Mouse (Mus musculus) lung, postnatal 4 days (tissue): ENCODE results near the gene Pax6.

ENCODE experiments used
- DNase-seq, 2 experiments: peaks; one replicate each; pipeline ENCODE4 v3.0.0; 2021

Gene Pax6

DNA sequence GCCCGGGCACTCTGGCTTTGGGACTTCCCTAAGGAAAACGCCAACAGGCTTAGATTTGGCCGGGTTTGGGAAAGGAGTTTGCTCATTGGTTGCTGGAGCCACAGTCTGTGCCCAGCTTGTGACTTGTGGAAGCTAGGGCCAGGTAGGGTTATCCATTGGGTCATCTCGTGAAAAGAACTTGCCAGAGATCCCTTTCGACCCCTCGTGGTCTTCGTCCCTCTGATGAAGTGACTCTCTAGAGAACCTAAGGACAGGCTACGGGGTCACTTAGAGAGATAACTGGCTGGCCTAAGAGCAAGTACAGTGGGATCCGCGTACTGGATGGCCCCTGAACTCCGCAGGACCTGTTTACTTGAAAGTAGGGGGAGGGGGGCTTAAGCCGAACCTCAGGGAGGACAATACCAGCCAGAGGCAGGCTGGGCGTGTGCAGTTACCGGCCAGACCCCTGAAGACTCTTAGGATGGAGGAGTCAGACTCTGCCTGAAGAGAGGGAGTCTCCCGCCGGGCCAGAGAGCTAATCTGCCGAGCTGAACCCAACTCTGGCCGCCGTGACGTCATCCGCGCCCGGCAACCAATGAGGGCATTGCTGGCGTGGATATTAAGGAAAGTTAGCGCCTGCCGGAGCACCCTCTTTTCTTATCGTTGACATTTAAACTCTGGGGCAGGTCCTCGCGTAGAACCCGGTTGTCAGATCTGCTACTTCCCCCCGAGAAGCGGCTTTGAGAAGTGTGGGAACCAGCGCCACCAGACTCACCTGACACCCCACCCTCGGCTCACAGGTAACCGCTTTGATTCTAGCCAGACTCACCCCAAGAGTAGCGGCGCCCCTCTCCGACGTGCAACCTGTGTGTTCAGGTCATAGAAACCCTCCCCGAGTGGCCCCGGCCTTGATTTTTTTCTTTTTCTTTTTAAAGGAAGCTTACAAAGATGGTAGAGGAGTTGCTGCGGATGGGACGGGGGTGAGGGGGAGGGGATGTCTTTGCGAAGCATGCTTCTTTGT lies at the start of gene Pax6:
Pax6 (plus strand) TSS at position 630 of the 1,000 bp plus-strand sequence.
- no peak for DNase-seq

DNA sequence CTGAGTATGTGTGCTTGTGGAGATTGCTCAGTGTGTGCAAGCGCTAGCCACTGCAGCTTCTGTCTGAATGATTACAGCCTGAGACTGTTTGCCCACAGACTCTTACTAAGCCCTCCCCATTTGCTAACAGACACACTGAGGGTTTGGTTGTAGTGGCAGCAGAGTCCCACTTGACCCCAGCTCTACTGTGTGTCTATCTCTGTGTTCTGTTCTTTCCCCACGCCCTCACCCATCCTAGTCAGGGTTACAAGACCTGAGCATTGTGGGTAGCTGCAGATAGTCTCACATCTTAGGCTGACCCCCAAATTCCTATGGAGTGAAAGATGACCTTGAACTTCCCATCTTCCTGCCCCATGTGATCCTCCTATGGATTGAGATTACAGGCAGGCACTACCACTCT lies 19.8 kb upstream of the Pax6 start:
- DNase-seq, result no peak

DNA sequence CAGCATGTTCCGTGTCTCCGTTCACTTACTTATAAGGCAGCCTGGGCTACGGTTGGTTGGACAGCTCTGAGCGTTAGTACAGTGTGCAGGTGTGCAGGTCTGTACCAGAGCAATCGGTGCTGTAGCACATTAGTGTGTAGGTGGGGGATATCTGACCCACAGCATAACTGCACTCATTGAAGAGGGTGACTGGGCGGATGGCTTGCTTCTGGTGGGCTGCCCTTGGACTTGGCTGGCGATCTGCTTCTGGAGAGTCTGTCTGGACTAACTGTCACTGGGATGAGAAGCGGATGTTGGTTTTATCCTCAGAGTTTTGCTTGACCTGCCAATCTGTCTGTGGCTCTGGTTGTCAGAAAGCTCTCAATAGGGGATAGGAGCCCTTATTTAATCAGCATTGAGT lies 12.2 kb upstream of the Pax6 start:
- no peak for DNase-seq

DNA sequence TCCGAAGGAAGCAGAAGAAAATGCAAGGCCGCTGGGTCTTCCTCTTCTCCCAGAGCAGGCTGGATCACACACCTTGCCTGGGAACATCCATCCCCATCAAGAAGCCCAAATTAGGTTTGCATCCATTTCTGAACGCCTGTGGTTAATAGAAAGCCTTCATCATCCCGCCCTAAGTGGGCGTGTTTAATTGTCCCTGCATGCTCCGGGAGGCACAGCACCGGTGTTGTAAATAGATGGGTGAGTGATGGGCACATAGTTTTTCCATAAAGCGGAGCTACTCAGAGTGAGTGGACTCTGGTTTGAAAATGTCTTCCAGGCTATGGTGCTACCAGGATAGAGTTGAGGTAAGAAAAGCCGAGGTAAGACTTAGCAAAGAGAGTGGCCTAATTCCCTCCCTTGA lies 9.3 kb upstream of the Pax6 start:
- no peak for DNase-seq

DNA sequence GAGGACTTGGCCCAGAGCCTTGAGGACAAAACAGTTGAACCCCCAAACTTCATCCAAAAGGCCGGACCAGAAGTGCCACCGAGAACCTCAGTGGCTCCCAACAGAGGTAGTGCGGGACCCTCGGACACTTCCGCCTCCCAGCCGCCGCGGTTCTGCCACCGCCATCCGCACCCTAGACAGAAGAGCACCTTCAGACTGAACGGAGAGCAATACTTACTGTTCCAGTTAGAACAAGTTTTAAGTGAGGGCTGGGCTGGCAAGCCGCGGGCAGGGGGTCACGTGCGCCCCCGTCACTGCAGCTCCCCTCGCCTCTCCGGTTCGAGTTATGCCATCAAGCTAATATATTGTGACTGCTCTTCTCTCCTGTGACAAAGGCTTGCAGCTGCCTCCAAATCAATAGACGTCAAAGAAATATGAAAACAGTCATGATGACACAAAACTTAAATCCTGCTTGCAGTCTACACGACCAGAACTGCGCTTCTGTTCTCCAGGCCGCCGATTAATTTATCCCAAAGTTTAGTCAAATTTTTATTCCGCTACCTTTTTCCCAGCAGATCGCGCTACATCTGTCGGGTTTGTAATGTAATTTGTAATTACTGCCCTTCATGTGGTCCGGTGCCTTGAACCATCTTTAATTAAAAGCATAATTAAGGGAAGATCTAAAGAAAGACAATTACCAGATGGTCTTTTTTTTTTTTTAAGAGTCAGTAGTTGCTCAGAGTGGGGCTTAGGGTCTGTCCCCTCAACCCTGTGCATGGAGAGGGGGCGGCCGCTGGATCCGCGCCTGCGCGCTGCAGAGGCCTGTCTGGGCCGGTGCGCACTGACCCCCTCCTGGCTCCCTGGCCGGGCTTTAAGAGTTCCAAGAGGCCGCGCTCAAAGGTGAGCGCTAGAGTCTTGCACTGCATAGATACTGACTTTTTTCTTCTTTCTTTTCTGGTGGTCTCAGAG lies 8.5 kb upstream of the Pax6 start:
- no peak for DNase-seq

DNA sequence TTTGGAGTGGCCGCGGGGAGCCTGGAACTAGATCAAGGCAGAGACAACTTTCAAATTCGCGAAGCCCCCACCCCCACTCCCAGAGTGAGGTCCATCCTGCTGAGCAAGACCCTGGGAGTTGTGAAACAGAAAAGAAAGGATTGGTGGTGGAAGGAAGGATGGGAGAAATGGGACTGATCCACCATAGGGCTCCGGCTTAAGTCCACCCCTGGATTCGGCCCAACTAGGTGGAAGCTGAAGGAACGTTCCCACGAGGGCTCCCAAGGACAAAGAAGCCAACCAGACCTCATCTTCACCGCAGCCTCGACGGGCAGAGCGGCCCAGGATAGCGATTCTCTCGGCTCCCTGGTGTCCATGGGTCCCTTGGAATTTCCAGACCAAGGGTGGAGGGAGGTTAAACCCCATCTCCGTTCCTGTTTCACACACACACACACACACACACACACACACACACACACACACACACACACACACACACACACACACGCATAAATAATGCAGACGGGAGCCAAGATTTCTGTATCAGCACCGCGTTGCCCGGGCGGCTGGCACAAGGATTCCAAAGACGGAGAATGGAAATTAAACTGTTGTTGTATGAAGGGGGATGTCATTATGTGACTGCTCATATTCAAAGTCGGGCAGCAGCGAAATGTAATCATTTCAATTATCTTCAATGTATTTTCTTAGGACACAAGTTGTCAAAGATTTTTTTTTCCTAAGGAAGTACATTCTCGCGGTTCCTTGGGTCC lies 7.7 kb upstream of the Pax6 start:
- no peak for DNase-seq

DNA sequence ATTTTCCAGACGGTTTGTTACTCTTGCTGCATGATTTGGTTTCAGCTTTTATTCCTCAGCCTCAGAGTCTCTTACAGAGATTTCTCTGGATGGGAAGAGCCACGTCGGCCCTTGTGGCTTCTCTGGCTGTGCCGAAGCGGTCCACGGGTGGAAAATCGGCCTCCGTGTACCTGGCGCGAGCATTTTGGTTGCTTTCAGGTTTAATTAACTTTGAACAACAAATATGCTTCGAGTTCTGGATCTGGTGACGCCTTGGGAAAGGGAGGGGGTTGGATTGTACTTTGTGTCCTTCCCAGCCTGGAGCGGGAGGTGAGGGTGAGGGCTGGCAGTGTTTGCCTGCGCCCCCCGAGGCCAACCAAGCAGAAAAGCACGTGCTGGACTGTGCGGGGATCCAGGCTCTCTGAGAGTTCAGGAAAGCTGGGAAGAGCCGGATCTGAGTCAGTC lies 7.1 kb upstream of the Pax6 start:
- no peak for DNase-seq

DNA sequence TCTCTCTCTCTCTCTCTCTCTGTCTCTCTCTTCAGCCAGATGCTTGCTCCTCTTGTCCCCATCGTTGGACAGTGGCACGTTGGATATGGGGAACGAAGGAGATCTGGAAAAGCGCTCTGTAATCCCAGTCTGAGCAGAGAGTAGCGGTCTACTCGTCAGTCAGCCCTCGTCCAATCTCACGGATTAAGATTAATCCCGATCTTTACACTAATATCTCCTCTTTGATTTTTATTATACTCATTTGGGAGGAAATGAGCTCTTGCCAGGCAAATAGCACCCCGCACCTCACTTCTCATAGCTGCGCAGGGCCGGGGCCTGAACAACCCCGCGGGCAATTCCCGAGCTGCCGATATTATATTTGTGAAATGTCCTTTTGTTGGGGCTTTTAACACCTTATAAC lies 6.6 kb upstream of the Pax6 start:
- no peak for DNase-seq

DNA sequence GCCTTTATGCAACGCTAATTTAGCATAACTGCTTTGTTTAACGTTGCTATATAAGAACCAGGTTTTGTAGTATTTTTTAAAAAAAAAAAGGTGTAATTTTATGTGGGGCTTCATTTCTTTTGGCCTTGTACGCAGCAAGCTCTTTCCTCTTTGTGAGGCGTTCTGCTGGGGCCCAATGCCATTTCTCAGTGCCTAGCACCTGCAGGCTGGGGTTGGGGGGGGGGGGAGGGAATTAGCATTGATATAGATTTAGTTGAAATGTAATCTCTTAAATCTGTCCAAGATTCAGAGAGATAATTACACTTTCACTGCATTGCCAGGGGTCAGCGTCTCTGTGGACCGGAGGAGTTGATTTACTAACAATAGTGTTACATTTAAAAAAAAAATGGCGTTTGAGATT lies 6.1 kb upstream of the Pax6 start:
- no peak for DNase-seq

DNA sequence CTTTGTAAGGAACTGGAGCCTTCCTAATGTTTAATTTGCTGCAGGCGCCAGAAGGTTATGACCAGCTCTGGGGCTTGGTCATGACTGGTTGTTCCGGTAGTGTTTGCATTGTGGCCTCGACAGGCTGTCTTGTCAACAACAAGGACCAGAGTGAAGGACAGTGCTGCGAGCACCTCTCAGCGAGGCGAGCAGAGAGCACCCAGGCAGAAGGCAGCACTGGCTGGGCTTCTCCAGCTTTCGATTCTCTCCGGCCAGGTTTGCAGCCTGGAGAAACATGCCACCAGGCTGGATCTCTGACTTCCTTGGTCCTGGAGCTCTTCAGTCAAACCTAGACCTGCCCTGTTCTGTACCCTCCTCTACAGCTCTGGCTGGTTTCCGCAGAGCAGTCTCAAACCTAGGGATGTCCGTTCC lies 5.6 kb upstream of the Pax6 start:
- no peak for DNase-seq

DNA sequence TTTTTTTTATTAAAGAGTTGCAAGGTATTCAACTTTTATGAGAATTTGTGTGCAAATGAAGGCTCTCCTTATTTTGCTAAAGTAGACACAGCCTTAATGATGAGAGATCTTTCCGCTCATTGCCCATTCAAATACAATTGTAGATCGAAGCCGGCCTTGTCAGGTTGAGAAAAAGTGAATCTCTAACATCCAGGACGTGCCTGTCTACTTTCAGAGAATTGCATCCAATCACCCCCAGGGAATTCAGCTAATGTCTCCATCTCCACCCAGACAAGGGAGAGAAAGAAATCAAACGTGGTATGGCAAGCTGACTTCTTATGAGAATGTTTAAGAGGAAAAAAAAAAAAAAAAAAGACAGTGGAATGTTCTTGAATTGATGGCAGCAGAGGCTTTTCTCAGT lies 3.7 kb upstream of the Pax6 start:
- DNase-seq, result no peak

DNA sequence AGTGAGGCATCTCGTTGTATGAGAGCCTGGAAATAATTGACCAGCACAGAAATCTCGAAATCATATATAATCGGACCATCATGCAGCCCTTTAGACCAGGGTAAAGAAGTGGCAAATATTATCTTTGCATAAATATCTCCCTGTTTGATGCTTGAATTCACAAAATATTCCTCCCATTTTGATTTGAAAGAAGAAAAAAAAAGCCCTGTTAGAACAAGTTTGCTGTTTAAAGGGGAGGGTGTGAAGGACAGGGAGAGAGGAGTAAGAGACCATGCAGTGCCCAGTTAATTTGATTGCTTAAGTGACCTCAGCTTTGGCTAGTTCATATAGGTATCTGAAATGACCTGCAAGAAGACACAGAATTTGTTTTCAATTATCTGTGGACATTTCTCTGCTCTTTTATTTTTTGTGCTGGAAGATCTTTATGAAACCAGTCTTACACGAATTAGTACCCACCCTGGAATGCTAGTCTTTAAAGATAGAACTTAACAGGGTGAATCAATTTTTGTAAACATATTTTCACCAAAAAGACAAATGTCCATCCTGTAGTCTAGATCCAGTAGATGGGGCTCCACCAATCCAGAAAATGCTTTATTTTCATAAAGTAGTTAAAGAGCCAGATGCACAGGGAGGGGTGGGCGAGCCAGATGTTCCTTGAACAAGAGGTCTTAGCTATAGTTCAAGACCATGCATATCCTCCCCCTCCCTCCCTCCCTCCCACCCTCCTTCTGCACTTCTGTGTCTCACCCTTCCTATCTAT lies 3.0 kb upstream of the Pax6 start:
- DNase-seq, result no peak

DNA sequence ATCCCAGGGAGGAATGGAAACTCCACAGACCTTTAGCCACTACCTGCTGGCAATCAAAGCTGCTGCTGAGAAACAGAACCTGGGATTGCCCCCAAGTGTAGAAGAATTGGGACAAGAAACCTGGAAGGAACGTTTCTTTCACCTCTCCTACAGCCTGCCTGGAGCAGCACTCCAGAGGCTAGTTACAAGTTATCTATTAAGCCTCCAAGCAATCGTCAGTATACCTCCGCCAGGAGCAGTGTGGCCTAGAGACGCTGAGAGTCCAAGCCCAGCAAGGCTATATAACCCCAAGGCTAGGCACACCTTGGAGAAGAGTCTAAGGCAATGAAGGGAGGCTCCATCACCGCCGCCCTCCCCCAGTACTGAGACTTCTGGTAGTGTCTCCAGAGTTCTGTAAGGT lies 2.4 kb upstream of the Pax6 start:
- no peak for DNase-seq

DNA sequence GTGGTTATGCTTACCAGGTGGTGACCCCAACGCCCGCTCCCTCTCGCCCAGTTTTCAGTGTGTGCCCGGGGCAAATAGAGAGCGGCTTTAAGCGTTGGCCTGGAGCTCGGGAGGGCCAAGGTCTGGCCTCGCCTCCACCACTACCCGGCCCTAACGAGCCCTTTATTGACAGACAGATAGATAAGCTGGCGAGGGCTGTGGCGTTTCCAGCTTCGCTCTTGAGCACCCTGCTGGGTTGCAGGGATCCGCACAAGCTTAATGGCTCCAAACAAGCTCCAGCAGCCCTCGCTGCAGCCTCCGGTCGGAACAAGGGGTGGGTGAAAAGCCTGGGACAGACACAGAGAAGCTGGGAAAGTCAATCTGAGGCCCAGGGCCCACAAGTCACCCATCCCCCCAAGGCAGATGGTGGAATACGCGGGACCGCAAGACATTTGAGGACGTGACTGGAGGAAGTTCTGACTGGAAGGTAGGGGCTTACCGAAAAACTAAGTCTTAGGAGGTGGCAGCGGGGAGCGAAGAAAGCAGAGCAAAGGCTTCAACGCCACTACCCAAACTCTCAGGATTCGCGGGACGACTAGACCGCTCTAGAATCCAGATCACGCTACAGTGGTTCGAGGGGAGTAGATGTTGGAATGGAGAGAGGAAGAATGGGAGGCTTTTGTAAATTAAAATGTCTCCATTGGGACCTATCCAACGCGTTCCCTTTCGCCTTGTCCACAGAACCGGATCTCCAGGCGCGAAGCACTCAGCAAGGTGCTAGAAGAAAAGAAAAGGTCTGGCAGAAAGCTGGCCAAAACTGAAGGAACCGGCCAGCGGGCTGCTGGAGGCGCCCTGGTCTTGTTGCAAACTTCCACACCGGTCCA lies 1.7 kb upstream of the Pax6 start:
- no peak for DNase-seq

DNA sequence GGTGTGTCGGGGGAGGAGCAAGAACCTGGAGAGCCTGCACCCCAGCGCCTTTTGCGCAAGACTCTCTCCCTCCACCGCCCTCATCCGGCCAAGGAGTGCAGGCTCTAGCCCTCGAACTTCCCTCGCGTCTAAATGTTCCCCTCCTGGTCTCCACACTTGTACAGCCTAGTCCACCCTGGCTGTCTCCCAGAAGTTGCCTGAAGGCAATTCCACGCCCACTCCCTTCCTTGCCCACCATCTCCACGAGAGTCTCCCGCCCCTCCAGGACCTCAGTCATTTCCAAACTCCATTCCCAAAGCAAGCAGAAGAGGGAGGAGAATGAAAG lies 1.1 kb upstream of the Pax6 start:
- DNase-seq, result peak in 1 of 2 experiments; percentile 41

DNA sequence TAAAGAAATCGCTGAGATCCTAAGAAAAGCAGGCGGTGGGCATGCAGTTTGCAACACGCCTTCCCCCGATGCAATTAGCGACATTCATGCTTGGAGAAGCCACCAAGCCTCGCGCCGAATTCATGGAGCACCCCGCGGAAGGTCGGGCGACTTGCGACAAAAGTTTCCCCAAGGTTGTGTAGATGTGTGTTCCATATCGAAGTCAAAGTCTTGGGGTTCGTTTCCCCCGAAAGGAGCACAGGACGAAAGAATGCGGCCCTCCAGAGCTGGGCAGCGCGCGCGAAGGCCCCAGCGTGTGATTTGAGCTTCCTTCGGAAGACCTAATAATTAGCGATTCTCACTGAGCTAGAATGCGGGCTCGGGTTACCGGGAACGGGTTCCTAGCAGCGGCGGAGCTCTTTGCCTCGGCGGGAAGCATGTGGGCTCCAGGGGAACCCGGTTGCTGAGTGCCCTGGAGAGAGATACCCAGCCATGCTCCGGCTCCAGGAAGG lies 716 bp downstream of the Pax6 start:
- no peak for DNase-seq

DNA sequence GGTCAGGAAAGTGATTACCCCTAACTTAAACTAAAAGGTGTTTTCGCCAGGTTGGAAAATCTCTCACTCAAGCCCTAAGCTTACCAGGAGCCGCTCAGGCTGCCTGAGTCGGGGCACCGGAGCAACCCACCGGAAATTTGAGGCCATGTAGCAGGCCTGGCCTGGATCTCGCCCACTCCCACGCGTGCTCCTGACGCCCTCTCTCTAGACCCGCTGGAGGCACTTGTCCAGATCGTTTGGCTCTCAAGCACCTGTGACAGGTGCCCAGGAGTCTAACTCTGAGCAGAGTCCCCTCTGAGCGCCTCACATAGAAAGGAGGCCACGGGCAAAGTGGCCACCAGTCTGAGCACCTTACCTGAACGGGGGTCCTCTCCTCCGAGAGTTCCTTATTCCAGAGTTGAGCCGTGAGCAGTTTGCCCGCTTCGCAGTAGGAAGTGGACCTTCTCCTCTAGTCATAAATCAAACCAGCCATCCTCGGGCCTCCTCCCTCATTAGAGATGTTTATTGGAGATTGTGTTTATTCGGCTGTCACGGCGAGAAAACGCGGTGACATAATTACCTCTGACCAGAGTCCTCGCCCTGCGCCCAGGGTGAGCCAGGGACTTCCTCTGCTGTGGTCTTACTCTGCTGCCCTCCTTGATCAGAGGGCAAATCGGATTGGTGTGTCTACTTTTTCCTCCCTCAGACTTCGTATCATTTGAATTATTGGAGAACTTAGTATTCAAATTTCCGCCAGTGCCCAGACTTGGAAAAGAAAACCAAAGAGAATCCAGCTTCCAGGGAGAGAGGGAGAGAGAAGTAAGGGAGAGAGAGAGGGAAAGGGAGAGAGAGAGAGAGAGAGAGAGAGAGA lies 1.4 kb downstream of the Pax6 start:
- DNase-seq, result no peak

DNA sequence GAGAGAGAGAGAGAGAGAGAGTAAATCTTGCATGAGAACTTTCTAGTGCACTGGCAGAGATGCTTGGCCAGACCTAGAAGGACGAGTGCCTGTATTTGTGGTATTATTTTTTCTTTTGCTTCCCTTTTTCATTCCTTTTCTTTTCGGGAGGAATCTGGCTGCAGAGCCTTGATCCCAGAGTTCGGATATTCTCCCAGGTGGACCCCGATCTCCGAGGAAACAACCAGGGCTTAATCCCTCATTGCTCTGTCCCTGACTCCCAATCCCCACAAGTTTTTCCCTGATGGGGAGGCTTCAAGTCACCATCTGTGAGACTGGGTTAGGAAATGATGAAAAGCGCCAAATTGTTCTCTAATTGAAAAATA lies 2.0 kb downstream of the Pax6 start:
- no peak for DNase-seq

DNA sequence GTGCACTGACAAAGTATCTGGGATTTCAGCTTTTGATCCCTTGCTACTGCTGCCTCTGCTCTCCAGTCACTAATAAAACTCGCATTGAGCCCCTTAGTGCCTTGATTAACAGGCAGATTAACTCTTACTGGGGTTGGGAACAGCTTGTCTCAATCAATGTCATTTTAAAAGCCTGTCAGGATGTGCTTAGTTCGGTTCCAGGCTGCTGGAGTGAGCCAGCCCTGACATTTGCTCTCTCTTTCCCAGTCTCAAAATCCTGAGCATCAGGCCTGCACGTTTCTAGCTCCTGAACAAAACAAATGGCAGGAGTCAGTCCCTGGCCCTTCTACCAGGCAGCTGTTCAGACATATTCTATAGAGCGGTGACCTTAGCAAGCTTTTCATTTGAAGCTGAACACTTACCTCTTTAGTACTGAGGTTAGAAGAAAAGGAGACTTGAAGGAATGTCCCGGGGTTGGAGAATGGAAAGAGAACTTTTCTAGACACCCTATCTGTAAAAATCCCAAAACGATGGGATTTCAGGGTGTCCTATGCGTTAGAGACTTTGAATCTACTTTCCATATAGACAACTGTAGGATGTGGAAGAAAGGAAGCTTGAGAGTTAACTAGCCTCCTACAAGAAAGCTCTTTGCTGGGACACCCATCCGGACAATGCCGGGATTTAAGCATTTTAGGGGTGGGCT lies 2.6 kb downstream of the Pax6 start:
- DNase-seq, result no peak
